Mouse (Mus musculus): ENCODE results near the gene Ttc38. TPM values are rescaled to one million over a fixed set of nuclear protein-coding genes. Genes with fewer than 3 reads are reported as not detected.

The Ttc38 gene
- total RNA-seq, 2 experiments from 2014 or later = 5.0 to 5.2 TPM

GRCm38 (mm10) chr15:85867696-85868095, 35.6 kb downstream of the Ttc38 start:
- TF ChIP-seq CTCF (IDR thresholded peaks at IDR 0.05) = peak; percentile 95
- peak; percentile 68 to 73 for DNase-seq (ENCODE audit: extremely low spot score in 1 of 2, low spot score in 2 of 2)
- no peak overlapping the region for H3K4me3 ChIP-seq
- intact Hi-C loops (cut with DNase I) = loop anchor here (1.0 to 5.0 kb wide), 3 partner anchors 151 to 270 kb away; no protein-coding TSS in a partner anchor
- no peak overlapping the region for H3K27ac ChIP-seq

GRCm38 (mm10) chr15:85877336-85877735, 45.2 kb downstream of the Ttc38 start:
- Histone ChIP-seq H3K4me3 (no peak overlapping the region), H3K27ac (no peak overlapping the region)
- no peak for TF ChIP-seq CTCF (IDR thresholded peaks at IDR 0.05)
- intact Hi-C loops (cut with DNase I) = loop anchor here (10.0 kb wide), 1 partner anchor 623 kb away; no protein-coding TSS in a partner anchor
- DNase-seq (ENCODE audit: extremely low spot score in 1 of 2, low spot score in 2 of 2) = no peak

DNA sequence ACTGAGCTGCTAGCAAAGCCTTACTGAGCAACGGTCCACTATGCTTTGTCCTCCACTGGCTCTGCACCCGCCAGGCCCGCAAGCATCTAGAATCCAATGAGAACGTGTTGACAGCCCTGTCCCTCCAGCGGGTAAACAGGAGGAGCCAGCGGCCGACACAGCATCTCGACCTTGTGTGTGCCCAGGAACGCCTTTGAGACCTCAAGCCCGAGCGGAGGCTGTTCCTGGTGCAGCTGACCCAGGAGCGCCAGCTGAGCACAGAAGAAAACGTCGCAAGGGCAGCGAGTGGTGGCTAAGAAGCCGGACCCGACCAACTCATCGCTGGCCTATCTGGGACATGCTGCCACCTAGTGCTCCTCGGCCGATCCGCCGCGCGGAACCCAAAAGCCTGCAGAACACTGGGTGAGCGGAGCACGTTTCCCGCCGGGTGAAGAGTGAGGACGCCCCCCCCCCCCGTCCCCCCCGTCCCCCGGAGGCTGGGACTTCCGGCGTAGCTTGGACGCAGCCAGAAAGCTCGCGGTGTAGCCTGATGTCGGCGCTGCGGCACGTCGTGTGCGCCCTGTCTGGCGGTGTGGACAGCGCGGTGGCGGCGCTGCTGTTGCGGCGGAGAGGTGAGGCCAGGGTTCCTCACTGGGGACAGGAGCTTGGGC, 46.9 kb downstream of the Ttc38 start, which contains the start of gene Trmu:
Gene Trmu, plus strand, starts transcription at position 465 of the 650 bp plus-strand sequence.
- H3K4me3 ChIP-seq = peak within 1 kb of the TSS; percentile 68
- TF ChIP-seq CTCF (IDR thresholded peaks at IDR 0.05) = peak; percentile 60
- intact Hi-C loops (cut with DNase I) = loop anchor here (1.0 to 10.0 kb wide), 3 partner anchors 20 to 624 kb away; partner anchors contain the start of genes Cdpf1 and Gtse1
- peak within 1 kb of the TSS; percentile 94 for H3K27ac ChIP-seq
- DNase-seq (ENCODE audit: extremely low spot score in 1 of 2, low spot score in 2 of 2) = peak; percentile 91

DNA sequence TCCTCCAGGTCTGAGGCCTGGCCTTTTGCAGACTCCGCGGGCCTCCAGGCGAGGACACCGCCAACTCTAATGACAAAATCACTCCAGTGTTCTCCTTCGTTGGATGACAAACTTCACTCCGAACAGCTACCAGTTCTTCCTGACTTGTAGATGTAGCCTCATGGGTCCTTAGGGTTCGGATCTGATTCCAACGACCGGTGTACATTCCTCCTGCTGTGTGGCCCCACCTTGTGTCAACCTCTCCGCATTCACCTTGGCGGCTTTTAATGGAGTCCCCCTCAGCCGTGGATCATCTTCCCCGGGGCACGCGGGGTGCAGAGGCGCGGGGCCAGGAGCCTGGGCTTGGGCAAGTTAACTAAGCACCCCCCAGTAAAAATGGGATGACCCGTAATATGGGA, 47.4 kb downstream of the Ttc38 start:
- peak overlapping the region; percentile 91 for H3K27ac ChIP-seq
- intact Hi-C loops (cut with DNase I) = loop anchor here (1.0 to 10.0 kb wide), 3 partner anchors 20 to 625 kb away; partner anchors contain the start of genes Cdpf1 and Gtse1
- H3K4me3 ChIP-seq = peak overlapping the region; percentile 68
- DNase-seq (ENCODE audit: extremely low spot score in 1 of 2, low spot score in 2 of 2) = no peak
- TF ChIP-seq CTCF (IDR thresholded peaks at IDR 0.05) = no peak

DNA sequence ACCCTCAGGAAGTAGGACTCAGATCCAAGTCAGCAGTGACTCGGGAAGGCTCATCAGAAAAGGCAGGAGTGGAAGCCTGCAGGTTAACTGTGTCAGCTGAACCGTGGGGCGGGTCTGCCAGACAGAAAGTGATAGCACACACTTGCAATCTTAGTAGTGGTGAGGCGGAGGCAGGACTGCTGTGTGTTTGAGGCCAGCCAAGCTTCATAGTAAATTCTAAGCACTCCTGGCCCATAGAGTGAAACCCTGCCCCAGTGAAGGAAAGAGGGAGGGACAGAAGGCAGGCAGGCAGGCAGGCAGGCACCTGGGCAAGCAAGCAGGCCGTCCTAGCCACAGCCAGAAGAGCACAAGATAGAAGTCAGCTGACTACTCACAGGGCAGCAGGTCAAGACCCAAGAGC, 53.5 kb downstream of the Ttc38 start:
- Histone ChIP-seq H3K4me3 (no peak overlapping the region), H3K27ac (no peak overlapping the region)
- TF ChIP-seq CTCF (IDR thresholded peaks at IDR 0.05) = no peak
- intact Hi-C loops (cut with DNase I) = no loop called here
- no peak for DNase-seq (ENCODE audit: extremely low spot score in 1 of 2, low spot score in 2 of 2)

DNA sequence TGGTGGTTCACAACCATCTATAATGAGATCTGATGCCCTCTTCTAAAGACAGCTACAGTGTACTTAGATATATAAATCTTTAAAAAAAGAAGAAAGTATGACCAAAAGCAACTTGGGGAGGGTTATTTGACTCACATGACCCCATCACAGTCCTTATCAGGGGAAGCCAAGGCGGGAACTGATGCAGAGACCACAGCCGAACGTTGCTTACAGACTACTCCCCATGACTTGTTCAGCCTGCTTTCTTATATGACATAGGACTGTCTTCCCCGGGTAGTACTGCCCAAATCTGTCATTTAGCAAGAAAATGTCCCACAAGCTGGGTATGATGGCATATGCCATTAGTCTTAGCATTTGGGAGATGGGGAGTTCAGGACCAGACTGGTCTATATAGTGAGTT, 57.1 kb downstream of the Ttc38 start:
- TF ChIP-seq CTCF (IDR thresholded peaks at IDR 0.05) = no peak
- Histone ChIP-seq H3K4me3 (no peak overlapping the region), H3K27ac (no peak overlapping the region)
- no peak for DNase-seq (ENCODE audit: extremely low spot score in 1 of 2, low spot score in 2 of 2)
- intact Hi-C loops (cut with DNase I) = no loop called here

DNA sequence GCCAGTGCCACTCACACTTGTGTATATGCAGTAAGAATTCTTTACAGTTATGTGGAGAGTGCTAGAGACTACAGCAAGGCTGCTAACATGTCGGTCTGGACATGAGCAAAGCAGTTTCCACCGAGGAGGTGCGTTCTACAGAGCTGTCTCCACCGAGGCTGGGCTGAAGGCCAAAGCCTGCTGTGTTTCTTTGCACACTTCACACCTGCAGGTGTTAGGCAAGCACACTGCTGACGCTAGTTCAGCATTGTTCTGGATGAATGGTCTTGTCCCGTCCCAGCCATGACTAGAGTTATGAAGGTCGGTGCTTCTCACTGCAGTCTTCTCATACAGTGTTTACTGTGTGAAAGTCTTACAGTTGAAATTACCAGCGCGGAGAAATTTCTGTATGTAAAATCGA, 59.9 kb downstream of the Ttc38 start:
- intact Hi-C loops (cut with DNase I) = no loop called here
- H3K27ac ChIP-seq = no peak overlapping the region
- DNase-seq (ENCODE audit: extremely low spot score in 1 of 2, low spot score in 2 of 2) = no peak
- no peak for TF ChIP-seq CTCF (IDR thresholded peaks at IDR 0.05)
- no peak overlapping the region for H3K4me3 ChIP-seq

- H3K27ac ChIP-seq = no peak overlapping the region
- H3K4me3 ChIP-seq = no peak overlapping the region
- no peak for TF ChIP-seq CTCF (IDR thresholded peaks at IDR 0.05)
- no peak for DNase-seq (ENCODE audit: extremely low spot score in 1 of 2, low spot score in 2 of 2)
- intact Hi-C loops (cut with DNase I) = no loop called here
Measured at GRCm38 (mm10) chr15:85892498-85893118, 60.5 kb downstream of the Ttc38 start.

DNA sequence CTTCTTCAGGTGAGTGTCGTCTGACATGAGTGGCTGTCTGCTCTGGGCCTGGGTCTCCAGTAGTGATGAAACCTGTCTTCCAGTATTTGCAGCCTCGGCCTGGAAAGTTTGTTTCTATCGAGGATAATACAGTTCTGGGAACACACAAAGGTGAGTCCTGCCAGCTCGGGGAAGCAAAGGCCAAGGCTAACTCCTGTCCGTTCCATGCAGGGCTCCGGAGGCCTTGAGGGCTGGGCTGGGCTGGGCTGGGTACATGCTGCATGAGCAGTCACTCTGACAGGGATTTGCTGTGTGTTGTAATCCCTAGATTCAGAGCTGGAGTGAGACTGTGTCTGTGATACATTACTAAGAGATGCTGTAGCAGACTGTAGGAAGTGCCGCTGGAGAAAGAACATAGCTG, 61.8 kb downstream of the Ttc38 start:
- Histone ChIP-seq H3K27ac (no peak overlapping the region), H3K4me3 (no peak overlapping the region)
- intact Hi-C loops (cut with DNase I) = no loop called here
- DNase-seq (ENCODE audit: extremely low spot score in 1 of 2, low spot score in 2 of 2) = no peak
- no peak for TF ChIP-seq CTCF (IDR thresholded peaks at IDR 0.05)

GRCm38 (mm10) chr15:85896284-85896683, 64.2 kb downstream of the Ttc38 start:
- peak; percentile 76 to 87 for DNase-seq (ENCODE audit: extremely low spot score in 1 of 2, low spot score in 2 of 2)
- intact Hi-C loops (cut with DNase I) = loop anchor here (1.0 to 5.0 kb wide), 3 partner anchors 143 to 241 kb away; no protein-coding TSS in a partner anchor
- Histone ChIP-seq H3K27ac (no peak overlapping the region), H3K4me3 (no peak overlapping the region)
- TF ChIP-seq CTCF (IDR thresholded peaks at IDR 0.05) = peak; percentile 87

GRCm38 (mm10) chr15:85897113-85897512, 65.0 kb downstream of the Ttc38 start:
- H3K4me3 ChIP-seq = no peak overlapping the region
- intact Hi-C loops (cut with DNase I) = loop anchor here (5.0 kb wide), 2 partner anchors 225 to 240 kb away; no protein-coding TSS in a partner anchor
- H3K27ac ChIP-seq = no peak overlapping the region
- no peak for DNase-seq (ENCODE audit: extremely low spot score in 1 of 2, low spot score in 2 of 2)
- no peak for TF ChIP-seq CTCF (IDR thresholded peaks at IDR 0.05)

- no peak for DNase-seq (ENCODE audit: extremely low spot score in 1 of 2, low spot score in 2 of 2)
- Histone ChIP-seq H3K27ac (no peak overlapping the region), H3K4me3 (no peak overlapping the region)
- intact Hi-C loops (cut with DNase I) = loop anchor here (5.0 kb wide), 2 partner anchors 223 to 238 kb away; no protein-coding TSS in a partner anchor
- no peak for TF ChIP-seq CTCF (IDR thresholded peaks at IDR 0.05)
Measured at GRCm38 (mm10) chr15:85899396-85899795, 67.3 kb downstream of the Ttc38 start.
